Mouse (Mus musculus) bone marrow macrophage, adult 2 months (primary cell): Measurements from ENCODE around the gene Syt6.

ENCODE experiments used
- CTCF ChIP-seq: IDR thresholded peaks from 2 replicates; pipeline ENCODE4 v1.5.1; 2012; ENCODE audit warnings: low read depth, mild to moderate bottlenecking, low read length, moderate library complexity
- POLR2A ChIP-seq: IDR thresholded peaks from 2 replicates; pipeline ENCODE4 v1.6.1; 2012; ENCODE audit warnings: mild to moderate bottlenecking, low read depth, low read length, borderline replicate concordance

DNA sequence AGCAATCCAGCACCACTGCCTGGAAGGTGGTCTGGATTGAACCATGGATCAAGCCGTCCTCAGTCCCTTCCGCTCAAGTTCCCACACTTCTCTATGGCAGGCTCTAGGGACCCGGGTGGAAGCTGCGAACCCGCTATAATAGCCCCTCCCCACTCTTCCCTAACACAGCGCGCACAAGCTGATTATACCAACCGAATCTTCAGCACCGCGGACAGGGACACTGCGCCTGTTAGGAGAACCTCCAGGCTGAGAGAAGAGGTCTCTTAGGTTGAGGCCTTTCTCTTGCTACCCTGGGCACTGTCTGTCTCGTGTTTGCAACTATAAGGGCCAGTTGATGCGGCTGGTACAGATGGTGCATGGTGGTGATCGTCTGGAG lies 1.3 kb upstream of the Syt6 start:
- no peak for TF ChIP-seq POLR2A
- no peak for TF ChIP-seq CTCF
